Mouse (Mus musculus): Measurements from ENCODE around the gene Lbr. TPM values are rescaled to one million over a fixed set of nuclear protein-coding genes. Genes with fewer than 3 reads are reported as not detected.
"Not testable (repeated sequence)": the region's sequence is repeated elsewhere in the genome, so short reads cannot be mapped to it uniquely, and the experiment has no call there.

The Lbr gene
- total RNA-seq, 2 experiments from 2014 or later, result 21.9 to 22.0 TPM

- no peak for DNase-seq (ENCODE audit: low spot score)
- intact Hi-C loops (cut with DNase I), result no loop called here
Measured at GRCm38 (mm10) chr1:181799911-181800310, 42.9 kb downstream of the Lbr start.

GRCm38 (mm10) chr1:181793541-181793940 lies 49.3 kb downstream of the Lbr start:
- intact Hi-C loops (cut with DNase I), result no loop called here
- DNase-seq (ENCODE audit: low spot score), result peak; percentile 61

DNA sequence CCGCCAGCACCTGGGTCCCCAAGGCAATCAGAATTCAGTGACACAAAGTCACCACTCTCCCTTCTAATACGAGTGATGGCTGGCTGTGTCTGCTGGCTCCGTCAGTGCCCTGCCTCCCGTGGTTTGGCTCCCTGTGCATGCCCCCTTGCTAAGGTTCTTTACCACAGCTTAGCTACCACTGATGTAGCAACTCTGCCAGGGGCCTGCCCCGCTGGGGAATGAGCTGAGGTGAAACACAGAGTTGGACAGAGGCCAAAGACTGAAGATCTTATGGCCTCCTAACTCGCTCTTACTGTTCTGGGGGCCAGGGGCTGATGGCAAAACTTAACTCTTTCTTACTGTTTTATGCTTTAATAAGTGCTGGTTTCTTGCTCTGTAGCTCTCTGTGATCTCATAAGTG lies 52.9 kb downstream of the Lbr start:
- intact Hi-C loops (cut with DNase I), result no loop called here
- DNase-seq (ENCODE audit: low spot score), result no peak

GRCm38 (mm10) chr1:181782600-181782999 lies 60.2 kb downstream of the Lbr start:
- DNase-seq (ENCODE audit: low spot score); intact Hi-C loops (cut with DNase I): not testable (repeated sequence)

- intact Hi-C loops (cut with DNase I), result no loop called here
- no peak for DNase-seq (ENCODE audit: low spot score)
Measured at GRCm38 (mm10) chr1:181776541-181776940, 66.3 kb downstream of the Lbr start.

- intact Hi-C loops (cut with DNase I), result no loop called here
- no peak for DNase-seq (ENCODE audit: low spot score)
Measured at GRCm38 (mm10) chr1:181771871-181772270, 71.0 kb downstream of the Lbr start.

GRCm38 (mm10) chr1:181769392-181769791 lies 73.5 kb downstream of the Lbr start:
- intact Hi-C loops (cut with DNase I), result no loop called here
- DNase-seq (ENCODE audit: low spot score), result no peak

Other genes starting within 250 kb of the Lbr start
- gene Enah, start 176.9 kb upstream of the Lbr start, total RNA-seq (2021), result 100 to 1,000 TPM; 106 to 109 TPM